Mouse (Mus musculus) thymus, postnatal 14 days (tissue): ENCODE data around the gene Gnb1l.

ENCODE experiments used
- DNase-seq: peaks from one replicate; pipeline ENCODE4 v3.0.0; 2021

Gnb1l gene

GRCm38 (mm10) chr16:18588738-18589055 lies 90.2 kb downstream of the Gnb1l start:
- DNase-seq, result no peak

DNA sequence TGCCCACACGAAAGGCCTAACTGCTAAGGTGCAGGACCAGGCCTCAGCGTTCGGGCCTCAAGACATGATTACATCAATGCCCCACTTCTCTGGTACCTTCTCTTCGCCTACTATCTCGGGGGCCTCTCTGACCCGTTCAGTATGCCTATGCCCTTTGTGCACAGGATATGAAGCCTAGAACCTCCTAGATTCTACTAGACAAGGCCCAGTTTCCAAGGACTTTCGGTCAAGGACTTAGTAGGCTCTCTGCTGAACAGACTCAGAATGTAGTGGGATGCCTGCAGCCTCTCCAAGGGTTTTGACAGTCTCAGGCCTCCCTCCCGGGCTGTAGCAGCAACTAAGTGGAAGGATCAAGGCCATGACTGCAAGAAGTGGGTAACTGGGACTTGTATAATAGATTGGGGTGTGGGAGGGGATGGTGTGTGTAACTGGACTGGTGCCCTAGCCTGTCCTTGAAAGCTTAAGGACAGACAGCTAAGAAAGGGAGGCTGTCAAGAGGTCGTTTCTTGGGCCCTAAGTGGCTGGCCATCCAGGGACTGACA lies 90.6 kb downstream of the Gnb1l start:
- DNase-seq, result no peak

DNA sequence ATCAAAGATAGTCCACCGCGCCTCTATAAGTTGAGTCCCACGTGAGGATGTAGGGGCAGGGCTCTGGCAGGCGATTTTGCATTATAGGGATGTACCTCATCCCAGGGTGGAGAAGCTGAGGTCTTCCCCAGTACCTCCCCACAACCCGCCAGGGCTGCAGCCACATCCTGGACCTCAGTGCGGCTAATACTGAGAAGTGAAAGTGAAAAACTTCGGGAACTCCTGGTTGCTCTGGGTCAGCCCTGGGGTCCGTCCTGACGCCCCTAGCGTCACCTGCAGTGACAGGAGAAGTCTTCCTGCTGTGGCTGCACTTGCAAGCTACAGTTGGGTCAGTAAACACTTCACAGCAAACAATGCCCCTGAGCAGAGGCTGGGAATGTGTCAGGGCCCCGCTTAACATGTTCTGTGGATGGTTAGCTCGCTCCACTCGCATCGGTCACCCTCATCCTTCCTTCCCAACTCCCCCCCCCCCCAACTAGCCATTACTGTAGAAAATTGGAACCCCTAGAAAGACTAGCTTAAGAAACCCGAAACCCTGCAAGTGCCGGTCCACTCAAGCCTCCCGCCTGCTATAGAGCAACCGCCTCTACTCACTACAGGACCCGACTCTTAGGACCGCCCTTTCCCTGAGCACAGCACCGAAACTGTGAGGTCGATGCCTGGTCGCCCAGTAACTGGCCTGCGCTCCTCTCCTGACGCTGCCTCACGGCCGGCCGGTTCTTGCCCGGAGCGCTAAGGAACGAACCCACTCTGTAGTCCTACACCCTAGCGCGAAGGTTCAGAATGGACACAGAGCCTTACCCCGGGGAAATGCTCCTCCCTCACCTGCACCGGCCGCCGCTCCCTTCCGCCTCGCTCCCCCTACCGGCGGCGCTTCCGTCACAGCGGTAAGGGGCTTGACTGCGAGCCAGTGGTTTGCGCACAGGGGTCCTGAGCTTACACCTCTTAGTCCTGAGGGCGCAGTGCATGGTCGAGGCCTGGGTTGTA lies 91.6 kb downstream of the Gnb1l start, which contains the start of gene Tbx1:
TSS of gene Tbx1 (minus strand) at position 868 of the 987 bp plus-strand sequence.
- peak; percentile 76 for DNase-seq

DNA sequence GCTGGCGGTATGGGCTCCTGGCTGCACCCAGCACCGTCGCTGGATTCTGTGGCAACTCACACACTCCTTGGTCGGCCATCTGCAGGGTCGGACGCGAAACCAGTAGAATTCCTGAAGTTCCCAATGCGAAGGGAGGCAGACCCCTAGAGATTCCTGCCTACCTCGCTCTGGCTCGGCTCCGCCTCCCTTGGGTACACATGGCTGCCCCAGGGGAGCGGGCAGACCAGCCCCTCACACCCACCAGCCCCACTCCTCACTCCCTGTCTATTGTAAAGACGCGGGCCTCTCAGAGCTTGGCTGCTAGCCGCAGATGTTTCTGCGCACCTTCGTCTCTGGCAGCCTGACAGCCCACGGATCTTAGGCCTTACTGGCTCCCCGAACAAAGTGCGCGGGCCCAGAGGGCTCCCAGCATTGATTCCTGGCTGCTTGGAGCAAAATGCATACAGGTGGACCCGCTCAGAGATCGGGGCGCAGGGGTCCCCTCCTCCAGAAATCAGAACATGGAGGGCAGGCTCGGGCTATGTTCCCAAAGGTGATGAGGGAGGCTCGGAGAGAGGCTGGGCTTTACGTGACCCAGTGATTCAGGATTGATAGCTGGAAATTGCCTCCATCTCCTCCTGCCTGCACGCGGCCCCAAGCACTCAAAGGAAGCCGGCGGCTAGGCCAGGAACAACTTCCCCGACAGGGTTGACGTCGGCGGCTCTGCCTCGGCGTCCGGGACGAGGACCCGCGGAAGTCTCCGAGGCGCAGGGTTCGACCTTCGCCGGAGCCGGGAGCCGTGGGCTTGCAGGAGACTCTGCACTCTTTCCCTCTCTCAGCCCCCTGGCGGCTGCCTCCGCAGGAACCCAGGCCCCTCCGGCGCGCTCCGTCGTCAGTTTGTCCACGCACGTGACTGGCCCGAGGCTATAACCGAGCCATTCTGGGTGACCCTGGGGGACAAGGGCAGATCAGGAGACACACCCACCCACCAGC lies 92.8 kb downstream of the Gnb1l start:
- DNase-seq, result peak; percentile 68

GRCm38 (mm10) chr16:18593930-18594329 lies 95.4 kb downstream of the Gnb1l start:
- DNase-seq, result no peak

DNA sequence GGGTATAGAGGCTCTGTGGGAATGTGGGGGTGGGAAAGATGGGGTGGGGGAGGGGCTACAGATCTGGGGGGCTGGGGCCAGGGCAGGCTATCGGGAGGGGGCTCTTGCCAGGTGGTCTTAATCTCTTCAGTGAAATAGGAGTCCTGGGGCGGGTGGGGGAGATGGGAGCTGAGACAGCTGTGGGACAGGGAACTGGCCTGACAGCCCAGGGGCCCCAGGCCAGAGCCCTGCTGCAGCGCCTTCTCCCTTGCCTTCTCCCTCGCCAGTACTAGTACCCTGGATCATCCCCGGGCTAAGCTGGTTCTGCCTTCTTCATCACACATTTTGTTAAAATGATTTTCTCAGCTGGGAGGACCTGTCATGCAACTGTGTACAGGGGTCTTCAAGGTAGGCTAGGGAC lies 97.7 kb downstream of the Gnb1l start:
- no peak for DNase-seq

DNA sequence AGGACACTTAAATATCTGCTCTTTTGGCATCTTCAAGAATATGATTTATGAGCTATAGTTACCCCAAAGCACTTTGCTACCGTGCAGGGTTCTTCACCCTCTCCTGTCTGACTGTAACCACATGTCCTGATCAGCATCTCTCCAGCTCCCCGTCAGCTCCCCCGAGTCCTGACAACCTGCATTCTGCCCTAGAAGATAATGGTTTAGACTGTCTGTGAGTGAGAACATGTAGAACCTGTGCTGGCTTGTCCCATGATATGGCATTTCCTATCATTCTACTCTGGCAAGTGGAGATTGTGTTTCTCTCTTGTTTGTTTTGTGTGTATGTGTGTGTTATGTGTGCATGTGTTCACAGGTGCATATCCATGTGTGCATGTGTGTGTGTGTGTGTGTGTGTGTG lies 99.5 kb downstream of the Gnb1l start:
- DNase-seq, result no peak

GRCm38 (mm10) chr16:18601447-18601846 lies 102.9 kb downstream of the Gnb1l start:
- no peak for DNase-seq

DNA sequence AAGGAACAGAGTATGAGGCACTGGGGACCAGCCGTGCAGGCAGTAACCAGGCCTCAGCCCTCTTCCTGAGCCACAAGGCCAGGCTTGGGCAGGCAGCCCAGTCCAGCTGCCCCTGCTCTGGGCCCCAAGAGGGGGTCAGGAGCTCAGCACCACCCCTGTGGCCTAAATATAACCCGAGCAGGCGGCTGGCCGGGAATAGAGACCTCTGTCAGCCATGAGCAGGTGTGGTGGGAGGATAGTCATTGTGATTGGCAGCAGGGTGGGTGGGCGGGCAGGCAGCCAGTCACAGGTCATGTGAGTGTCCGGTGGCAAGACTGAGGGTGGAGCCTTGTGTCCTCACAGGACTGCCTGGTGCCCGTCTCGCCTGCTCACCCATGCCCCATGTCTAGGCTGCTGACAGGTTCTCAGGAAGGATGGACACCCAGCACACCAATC lies 105.8 kb downstream of the Gnb1l start:
- no peak for DNase-seq

DNA sequence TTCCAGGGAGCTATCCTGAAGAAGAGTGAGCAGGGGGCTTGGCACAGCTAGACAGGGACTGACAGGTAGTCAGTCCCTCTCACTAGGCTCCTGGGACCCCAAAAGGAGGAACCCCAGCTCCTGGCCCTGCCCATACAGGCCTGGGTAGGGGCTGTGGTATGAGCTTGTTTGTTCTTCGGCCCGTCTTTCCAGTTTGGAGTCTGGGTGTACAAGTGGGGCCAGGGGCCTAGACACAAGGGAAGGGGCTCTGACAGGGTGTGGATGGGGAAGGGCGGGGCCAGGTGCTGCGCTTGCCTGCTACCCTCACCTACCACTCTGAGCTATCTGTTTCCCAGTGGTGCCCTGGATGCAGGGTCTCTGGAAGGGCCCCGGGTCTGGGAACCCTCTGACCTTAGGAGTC lies 107.2 kb downstream of the Gnb1l start:
- no peak for DNase-seq

DNA sequence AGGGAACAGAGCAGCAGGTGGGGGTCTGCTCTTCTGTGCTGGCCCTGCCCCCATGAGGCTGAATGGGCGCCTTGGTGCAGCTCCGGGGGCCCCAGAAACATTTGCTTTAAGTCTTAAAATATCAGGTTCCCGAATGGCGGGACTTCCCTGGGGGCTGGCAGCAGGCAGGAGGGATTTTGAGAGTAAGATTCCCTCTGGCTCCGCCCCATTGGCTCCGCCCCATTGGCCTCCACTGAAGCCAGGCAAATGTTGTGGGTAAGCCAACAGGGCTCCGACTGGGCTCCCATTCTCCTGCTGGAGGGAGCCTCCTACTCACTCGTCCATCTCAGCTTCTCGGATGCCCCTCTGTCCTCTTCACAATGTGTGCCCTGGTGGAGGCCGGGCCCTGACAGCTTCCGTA lies 109.7 kb downstream of the Gnb1l start:
- no peak for DNase-seq

- DNase-seq, result no peak
These were observed 110.6 kb downstream of the Gnb1l start for GRCm38 (mm10) chr16:18609099-18609498.

GRCm38 (mm10) chr16:18611752-18612151 lies 113.2 kb downstream of the Gnb1l start:
- DNase-seq, result no peak

- no peak for DNase-seq
These were observed 114.8 kb downstream of the Gnb1l start for GRCm38 (mm10) chr16:18613301-18613700.
